Mouse (Mus musculus) cerebellum, postnatal 10 days (tissue): ENCODE measurements around the gene Hnrnph2.

Experiments
- DNase-seq, 2 experiments: peaks; one replicate each; pipeline ENCODE4 v3.0.0; 2021; ENCODE audit warnings: mixed read lengths in 2 of 2

Hnrnph2 gene

GRCm38 (mm10) chrX:134600659-134601379, at the start of gene Hnrnph2, which contains the start of gene Gla:
Hnrnph2 (plus strand) TSS chrX:134601179.
Gla (minus strand) TSS chrX:134601125.
- peak; percentile 90 to 91 for DNase-seq

- no peak for DNase-seq
These were observed 47.7 kb upstream of the Hnrnph2 start for GRCm38 (mm10) chrX:134553326-134553725.

- DNase-seq = no peak
These were observed 46.6 kb upstream of the Hnrnph2 start for GRCm38 (mm10) chrX:134554425-134554824.

GRCm38 (mm10) chrX:134564326-134564725, 36.7 kb upstream of the Hnrnph2 start:
- no peak for DNase-seq

- no peak for DNase-seq
These were observed 34.3 kb upstream of the Hnrnph2 start for GRCm38 (mm10) chrX:134566536-134567222.

GRCm38 (mm10) chrX:134577896-134578295, 23.1 kb upstream of the Hnrnph2 start:
- DNase-seq = no peak

GRCm38 (mm10) chrX:134580528-134581305, 20.3 kb upstream of the Hnrnph2 start:
- no peak for DNase-seq

GRCm38 (mm10) chrX:134582270-134582669, 18.7 kb upstream of the Hnrnph2 start:
- no peak for DNase-seq

- DNase-seq = no peak
These were observed 17.9 kb upstream of the Hnrnph2 start, which contains the start of gene Btk for GRCm38 (mm10) chrX:134582888-134583669. Btk (minus strand) TSS chrX:134583570.

GRCm38 (mm10) chrX:134585103-134586002, 15.6 kb upstream of the Hnrnph2 start, which contains the start of gene Rpl36a:
Rpl36a (plus strand) TSS chrX:134585654.
- peak; percentile 92 to 96 for DNase-seq

GRCm38 (mm10) chrX:134586447-134586846, 14.5 kb upstream of the Hnrnph2 start:
- no peak for DNase-seq

GRCm38 (mm10) chrX:134588261-134588660, 12.7 kb upstream of the Hnrnph2 start:
- DNase-seq = no peak

GRCm38 (mm10) chrX:134588997-134589396, 12.0 kb upstream of the Hnrnph2 start:
- DNase-seq = no peak

GRCm38 (mm10) chrX:134589836-134590235, 11.1 kb upstream of the Hnrnph2 start:
- no peak for DNase-seq

- no peak for DNase-seq
These were observed 935 bp upstream of the Hnrnph2 start for GRCm38 (mm10) chrX:134599922-134600565.

GRCm38 (mm10) chrX:134601380-134602120, 571 bp downstream of the Hnrnph2 start:
- peak in 1 of 2 experiments; percentile 10 for DNase-seq

- DNase-seq = peak; percentile 36 to 46
These were observed 8.5 kb downstream of the Hnrnph2 start for GRCm38 (mm10) chrX:134609472-134609871.

- DNase-seq = no peak
These were observed 10.0 kb downstream of the Hnrnph2 start for GRCm38 (mm10) chrX:134610984-134611383.

GRCm38 (mm10) chrX:134612285-134612959, 11.4 kb downstream of the Hnrnph2 start:
- peak; percentile 79 to 80 for DNase-seq
